Mouse (Mus musculus): ENCODE results near the gene Hist1h3a. TPM values are rescaled to one million over a fixed set of nuclear protein-coding genes. Genes with fewer than 3 reads are reported as not detected.
A peak's percentile ranks its signal among the peaks of the same experiment; 100 is the strongest.

The Hist1h3a gene
- polyA plus RNA-seq, 1 experiment from 2014 or later: 1.9 TPM

DNA sequence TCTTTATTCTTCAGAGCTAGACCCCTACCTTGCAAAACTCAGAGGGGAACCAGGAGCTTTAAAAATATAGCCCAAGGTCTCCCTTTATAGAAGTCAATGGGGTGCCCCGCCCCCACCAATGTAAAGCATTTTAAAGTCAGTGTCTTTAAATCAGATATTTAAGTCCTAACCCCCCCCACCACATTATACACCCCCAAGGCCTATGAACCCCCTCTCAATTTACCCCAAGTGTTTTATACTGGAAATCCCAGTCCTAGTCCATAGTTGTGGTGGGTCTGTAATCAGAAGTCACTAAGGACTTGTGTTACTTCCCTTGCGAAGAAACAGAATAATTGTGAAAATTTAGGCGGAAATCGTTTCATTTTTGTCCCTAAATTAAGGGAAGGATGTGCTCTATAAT is 24.1 kb downstream of the Hist1h3a start:
- Histone ChIP-seq H3K4me1 (replicated peaks; ENCODE audit: control insufficient read depth, insufficient read depth, low read length) (peaks cover 16% of the 10 kb centered on the region), H3K4me3 (replicated peaks; ENCODE audit: low read length) (peak overlapping the region; percentile 67), H3K27me3 (replicated peaks; ENCODE audit: control insufficient read depth, insufficient read depth, low read length) (no peaks in the 10 kb centered on the region), H3K27ac (ENCODE audit: low read length) (peak overlapping the region; percentile 90), H3K9ac (replicated peaks; ENCODE audit: low read depth, low read length) (peak overlapping the region; percentile 34; the same call in 1 of the 2 replicates), H3K9me3 (ENCODE audit: control insufficient read depth, low read length) (no peaks in the 10 kb centered on the region), H3K36me3 (ENCODE audit: control insufficient read depth, insufficient read depth) (no peaks in the 10 kb centered on the region), H3K4me2 (ENCODE audit: low read length) (peak overlapping the region; percentile 97)
- 25% methylated on average over 4 of the region's 4 CpGs for WGBS
- ATAC-seq: no peak

GRCm38 (mm10) chr13:23737091-23737490 is 25.1 kb downstream of the Hist1h3a start:
- ATAC-seq: no peak
- no peak overlapping the region for H3K9ac ChIP-seq (replicated peaks; ENCODE audit: low read depth, low read length)
- H3K4me3 ChIP-seq (replicated peaks; ENCODE audit: low read length): no peak overlapping the region
- H3K9me3 ChIP-seq (ENCODE audit: control insufficient read depth, low read length): no peaks in the 10 kb centered on the region
- H3K4me1 ChIP-seq (replicated peaks; ENCODE audit: control insufficient read depth, insufficient read depth, low read length): peaks cover 16% of the 10 kb centered on the region
- H3K27me3 ChIP-seq (replicated peaks; ENCODE audit: control insufficient read depth, insufficient read depth, low read length): no peaks in the 10 kb centered on the region
- no peaks in the 10 kb centered on the region for H3K36me3 ChIP-seq (ENCODE audit: control insufficient read depth, insufficient read depth)
- 82% methylated on average over 5 of the region's 5 CpGs for WGBS
- no peak overlapping the region for H3K27ac ChIP-seq (ENCODE audit: low read length)
- H3K4me2 ChIP-seq (ENCODE audit: low read length): no peak overlapping the region

- H3K4me1 ChIP-seq (replicated peaks; ENCODE audit: control insufficient read depth, insufficient read depth, low read length): no peaks in the 10 kb centered on the region
- no peaks in the 10 kb centered on the region for H3K9me3 ChIP-seq (ENCODE audit: control insufficient read depth, low read length)
- no peak overlapping the region for H3K4me3 ChIP-seq (replicated peaks; ENCODE audit: low read length)
- H3K9ac ChIP-seq (replicated peaks; ENCODE audit: low read depth, low read length): no peak overlapping the region
- ATAC-seq: peak; percentile 62
- H3K4me2 ChIP-seq (ENCODE audit: low read length): no peak overlapping the region
- H3K27ac ChIP-seq (ENCODE audit: low read length): no peak overlapping the region
- no peaks in the 10 kb centered on the region for H3K36me3 ChIP-seq (ENCODE audit: control insufficient read depth, insufficient read depth)
- H3K27me3 ChIP-seq (replicated peaks; ENCODE audit: control insufficient read depth, insufficient read depth, low read length): no peaks in the 10 kb centered on the region
- 25% methylated on average over 8 of the region's 8 CpGs for WGBS
Observed at GRCm38 (mm10) chr13:23732156-23732804, 29.9 kb downstream of the Hist1h3a start.

GRCm38 (mm10) chr13:23730479-23730878 is 31.7 kb downstream of the Hist1h3a start:
- Histone ChIP-seq H3K4me3 (replicated peaks; ENCODE audit: low read length) (no peak overlapping the region), H3K9me3 (ENCODE audit: control insufficient read depth, low read length) (no peaks in the 10 kb centered on the region), H3K4me1 (replicated peaks; ENCODE audit: control insufficient read depth, insufficient read depth, low read length) (no peaks in the 10 kb centered on the region), H3K27me3 (replicated peaks; ENCODE audit: control insufficient read depth, insufficient read depth, low read length) (no peaks in the 10 kb centered on the region), H3K36me3 (ENCODE audit: control insufficient read depth, insufficient read depth) (no peaks in the 10 kb centered on the region), H3K9ac (replicated peaks; ENCODE audit: low read depth, low read length) (no peak overlapping the region), H3K27ac (ENCODE audit: low read length) (no peak overlapping the region), H3K4me2 (ENCODE audit: low read length) (no peak overlapping the region)
- WGBS: 55% methylated on average over 8 of the region's 8 CpGs
- no peak for ATAC-seq

GRCm38 (mm10) chr13:23729706-23730105 is 32.5 kb downstream of the Hist1h3a start:
- H3K4me3 ChIP-seq (replicated peaks; ENCODE audit: low read length): no peak overlapping the region
- 93% methylated on average over 5 of the region's 5 CpGs for WGBS

DNA sequence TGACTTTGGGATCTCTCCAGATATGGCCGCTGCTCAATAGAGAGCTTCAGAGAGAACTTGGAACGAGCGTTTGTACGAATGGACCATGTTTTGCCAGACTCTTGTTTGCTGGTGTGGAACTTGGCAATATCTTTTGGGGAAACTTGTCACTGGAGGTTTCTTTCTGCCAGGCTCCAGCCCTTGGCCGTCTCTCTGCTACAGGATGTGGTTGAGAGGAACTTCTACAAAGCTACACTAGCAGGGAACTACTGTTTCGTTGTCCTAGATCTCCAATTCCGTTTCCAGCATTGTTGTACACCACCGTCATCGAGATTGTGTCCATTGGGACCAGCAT is 33.0 kb downstream of the Hist1h3a start:
- Histone ChIP-seq H3K4me1 (replicated peaks; ENCODE audit: control insufficient read depth, insufficient read depth, low read length) (no peaks in the 10 kb centered on the region), H3K36me3 (ENCODE audit: control insufficient read depth, insufficient read depth) (no peaks in the 10 kb centered on the region), H3K4me2 (ENCODE audit: low read length) (no peak overlapping the region), H3K4me3 (replicated peaks; ENCODE audit: low read length) (no peak overlapping the region), H3K9me3 (ENCODE audit: control insufficient read depth, low read length) (no peaks in the 10 kb centered on the region), H3K27me3 (replicated peaks; ENCODE audit: control insufficient read depth, insufficient read depth, low read length) (no peaks in the 10 kb centered on the region), H3K27ac (ENCODE audit: low read length) (no peak overlapping the region), H3K9ac (replicated peaks; ENCODE audit: low read depth, low read length) (no peak overlapping the region)
- WGBS: 90% methylated on average over 9 of the region's 9 CpGs
- ATAC-seq: no peak

More at GRCm38 (mm10) chr13:23729706-23730105, 32.5 kb downstream of the Hist1h3a start:
- no peaks in the 10 kb centered on the region for H3K36me3 ChIP-seq (ENCODE audit: control insufficient read depth, insufficient read depth)
- H3K9ac ChIP-seq (replicated peaks; ENCODE audit: low read depth, low read length): no peak overlapping the region
- no peaks in the 10 kb centered on the region for H3K4me1 ChIP-seq (replicated peaks; ENCODE audit: control insufficient read depth, insufficient read depth, low read length)
- no peak overlapping the region for H3K27ac ChIP-seq (ENCODE audit: low read length)
- ATAC-seq: no peak
- H3K4me2 ChIP-seq (ENCODE audit: low read length): no peak overlapping the region
- H3K27me3 ChIP-seq (replicated peaks; ENCODE audit: control insufficient read depth, insufficient read depth, low read length): no peaks in the 10 kb centered on the region
- no peaks in the 10 kb centered on the region for H3K9me3 ChIP-seq (ENCODE audit: control insufficient read depth, low read length)

GRCm38 (mm10) chr13:23728472-23729191 is 33.6 kb downstream of the Hist1h3a start:
- ATAC-seq: no peak
- 91% methylated on average over 18 of the region's 18 CpGs for WGBS

GRCm38 (mm10) chr13:23725213-23725612 is 37.0 kb downstream of the Hist1h3a start:
- Histone ChIP-seq H3K36me3 (ENCODE audit: control insufficient read depth, insufficient read depth) (no peaks in the 10 kb centered on the region), H3K4me1 (replicated peaks; ENCODE audit: control insufficient read depth, insufficient read depth, low read length) (no peaks in the 10 kb centered on the region), H3K9ac (replicated peaks; ENCODE audit: low read depth, low read length) (no peak overlapping the region), H3K4me2 (ENCODE audit: low read length) (no peak overlapping the region), H3K9me3 (ENCODE audit: control insufficient read depth, low read length) (no peaks in the 10 kb centered on the region), H3K27me3 (replicated peaks; ENCODE audit: control insufficient read depth, insufficient read depth, low read length) (no peaks in the 10 kb centered on the region), H3K27ac (ENCODE audit: low read length) (no peak overlapping the region), H3K4me3 (replicated peaks; ENCODE audit: low read length) (no peak overlapping the region)
- WGBS: no CpG with 5 or more reads among the region's 1 CpGs
- no peak for ATAC-seq

More at GRCm38 (mm10) chr13:23728472-23729191, 33.6 kb downstream of the Hist1h3a start:
- H3K36me3 ChIP-seq (ENCODE audit: control insufficient read depth, insufficient read depth): no peaks in the 10 kb centered on the region
- H3K27ac ChIP-seq (ENCODE audit: low read length): no peak overlapping the region
- no peaks in the 10 kb centered on the region for H3K27me3 ChIP-seq (replicated peaks; ENCODE audit: control insufficient read depth, insufficient read depth, low read length)
- H3K4me3 ChIP-seq (replicated peaks; ENCODE audit: low read length): no peak overlapping the region
- H3K4me1 ChIP-seq (replicated peaks; ENCODE audit: control insufficient read depth, insufficient read depth, low read length): no peaks in the 10 kb centered on the region
- H3K9me3 ChIP-seq (ENCODE audit: control insufficient read depth, low read length): no peaks in the 10 kb centered on the region
- no peak overlapping the region for H3K9ac ChIP-seq (replicated peaks; ENCODE audit: low read depth, low read length)
- no peak overlapping the region for H3K4me2 ChIP-seq (ENCODE audit: low read length)

- H3K27me3 ChIP-seq (replicated peaks; ENCODE audit: control insufficient read depth, insufficient read depth, low read length): no peaks in the 10 kb centered on the region
- H3K36me3 ChIP-seq (ENCODE audit: control insufficient read depth, insufficient read depth): no peaks in the 10 kb centered on the region
- H3K4me3 ChIP-seq (replicated peaks; ENCODE audit: low read length): no peak overlapping the region
- no peak overlapping the region for H3K9ac ChIP-seq (replicated peaks; ENCODE audit: low read depth, low read length)
- no peak overlapping the region for H3K4me2 ChIP-seq (ENCODE audit: low read length)
- 91% methylated on average over 4 of the region's 4 CpGs for WGBS
- no peaks in the 10 kb centered on the region for H3K9me3 ChIP-seq (ENCODE audit: control insufficient read depth, low read length)
- H3K4me1 ChIP-seq (replicated peaks; ENCODE audit: control insufficient read depth, insufficient read depth, low read length): no peaks in the 10 kb centered on the region
- ATAC-seq: no peak
- H3K27ac ChIP-seq (ENCODE audit: low read length): no peak overlapping the region
Observed at GRCm38 (mm10) chr13:23724239-23724638, 37.9 kb downstream of the Hist1h3a start.

All from forebrain, embryonic 16.5 days (tissue).